Mouse (Mus musculus) kidney, adult 2 months (tissue): ENCODE results near the gene Unc5c. TPM values are rescaled to one million over a fixed set of nuclear protein-coding genes. Genes with fewer than 3 reads are reported as not detected.

ENCODE experiments used
- DNase-seq: peaks from one replicate; pipeline ENCODE4 v3.0.0; 2021
- H3K27ac ChIP-seq: fragments of 200-500 bp; 2 replicates; pipeline ENCODE4 v1.5.1; 2012; ENCODE audit warnings: low read depth, low read length, control low read depth, inconsistent platforms; ENCODE audit not compliant: insufficient read depth
- H3K27me3 ChIP-seq: fragments of 200-500 bp; replicated peaks from 2 replicates; pipeline ENCODE4 v1.6.1; 2012; ENCODE audit warnings: mild to moderate bottlenecking, moderate library complexity, low read length, inconsistent platforms; ENCODE audit not compliant: control insufficient read depth, insufficient read depth
- H3K36me3 ChIP-seq: fragments of 200-500 bp; 2 replicates; pipeline ENCODE4 v1.6.1; 2012; ENCODE audit warnings: mild to moderate bottlenecking, moderate library complexity, low read length, inconsistent platforms; ENCODE audit not compliant: control insufficient read depth, insufficient read depth
- H3K4me1 ChIP-seq: fragments of 200-500 bp; 2 replicates; pipeline ENCODE4 v1.6.1; 2011; ENCODE audit warnings: low read length; ENCODE audit not compliant: control insufficient read depth, insufficient read depth
- H3K4me3 ChIP-seq: fragments of 200-500 bp; 2 replicates; pipeline ENCODE4 v1.5.1; 2011; ENCODE audit warnings: mild to moderate bottlenecking, low read depth, low read length, control low read depth; ENCODE audit not compliant: insufficient read depth
- CTCF ChIP-seq: fragments of 200-500 bp; conservative IDR thresholded peaks from 2 replicates; pipeline ENCODE4 v1.5.1; 2011; ENCODE audit warnings: low read depth, mild to moderate bottlenecking, control low read depth, low read length, moderate library complexity, mixed read lengths; ENCODE audit not compliant: insufficient read depth, insufficient read length
- POLR2A ChIP-seq: fragments of 200-500 bp; IDR thresholded peaks from one replicate; pipeline ENCODE4 v1.6.1; 2011; ENCODE audit warnings: low read depth, low read length, control low read depth
- WGBS: fragments of 180-500 bp; shearing (Covaris S2); methylation state at CpG from one replicate; pipeline ENCODE4 v1.1.7; 2018; 5-methylcytosine and 5-hydroxymethylcytosine counted together
- polyA plus RNA-seq: library from polyadenylated mRNA; depleted of rRNA; stranded (reverse); fragments of >200 nt; gene quantifications from 2 replicates; pipeline ENCODE4 v1.2.3, GENCODE M21; 2012

Unc5c gene
- polyA plus RNA-seq, 1 experiment = 2.3 TPM

DNA sequence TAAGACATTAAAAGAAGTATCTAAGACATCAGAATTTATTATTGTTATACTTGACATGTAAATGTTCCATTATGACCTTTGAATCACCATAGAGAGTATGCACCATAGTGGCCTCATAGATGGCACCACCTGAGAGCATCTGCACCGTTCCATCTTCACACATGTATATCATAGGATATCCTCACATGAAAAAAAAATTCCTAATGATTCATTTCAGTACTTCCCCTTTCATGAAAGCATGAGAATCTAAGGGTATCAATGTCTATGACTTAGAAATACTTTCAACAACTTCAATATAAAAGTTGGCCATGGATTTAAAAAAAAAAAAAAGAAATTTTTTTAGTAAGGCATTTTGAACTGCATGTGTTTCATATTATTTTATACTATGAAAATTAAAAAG lies 25.6 kb downstream of the Unc5c start:
- Histone ChIP-seq H3K27ac (no peak overlapping the region), H3K4me3 (no peak overlapping the region), H3K27me3 (no peaks in the 10 kb centered on the region), H3K4me1 (no peaks in the 10 kb centered on the region), H3K36me3 (no peaks in the 10 kb centered on the region)
- TF ChIP-seq CTCF = no peak
- TF ChIP-seq POLR2A = no peak
- WGBS = 73% methylated on average over 1 of the region's 1 CpGs
- no peak for DNase-seq

DNA sequence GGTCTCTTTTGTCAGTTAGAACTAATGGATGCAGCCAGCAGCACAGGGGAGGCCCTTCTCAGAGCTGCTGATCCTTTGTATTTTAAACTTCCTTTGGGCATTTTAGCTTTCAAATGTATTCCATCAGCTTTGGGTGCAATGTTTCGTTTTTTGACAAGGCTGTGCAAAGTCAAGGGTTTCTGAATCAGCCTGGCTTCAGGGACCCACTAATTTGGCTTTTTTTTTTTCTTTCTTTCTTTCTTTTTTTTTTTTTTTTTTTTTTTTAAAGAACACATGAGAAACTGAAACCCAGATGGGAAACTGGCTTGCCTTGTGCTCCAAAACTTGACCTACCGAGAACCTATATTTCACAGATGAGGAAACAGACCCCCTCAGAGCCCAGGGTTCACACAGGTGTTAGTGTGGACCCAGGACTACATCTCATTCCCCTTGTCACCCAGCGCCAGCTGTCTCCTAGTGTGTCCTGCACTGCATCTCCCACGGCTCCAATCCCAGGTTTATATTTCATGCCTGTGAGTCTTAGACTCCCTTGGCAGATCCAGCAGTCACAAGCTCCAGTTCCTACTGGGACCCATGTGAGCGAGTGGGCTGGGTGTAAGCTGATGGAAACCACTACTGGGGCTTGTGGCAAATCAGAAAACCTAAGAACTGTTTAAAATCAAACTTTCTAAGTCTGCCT lies 26.4 kb downstream of the Unc5c start:
- H3K36me3 ChIP-seq = no peaks in the 10 kb centered on the region
- H3K27me3 ChIP-seq = no peaks in the 10 kb centered on the region
- 33% methylated on average over 5 of the region's 5 CpGs for WGBS
- no peak overlapping the region for H3K4me3 ChIP-seq
- no peak for TF ChIP-seq CTCF
- TF ChIP-seq POLR2A = no peak
- DNase-seq = no peak
- H3K4me1 ChIP-seq = no peaks in the 10 kb centered on the region
- H3K27ac ChIP-seq = no peak overlapping the region

DNA sequence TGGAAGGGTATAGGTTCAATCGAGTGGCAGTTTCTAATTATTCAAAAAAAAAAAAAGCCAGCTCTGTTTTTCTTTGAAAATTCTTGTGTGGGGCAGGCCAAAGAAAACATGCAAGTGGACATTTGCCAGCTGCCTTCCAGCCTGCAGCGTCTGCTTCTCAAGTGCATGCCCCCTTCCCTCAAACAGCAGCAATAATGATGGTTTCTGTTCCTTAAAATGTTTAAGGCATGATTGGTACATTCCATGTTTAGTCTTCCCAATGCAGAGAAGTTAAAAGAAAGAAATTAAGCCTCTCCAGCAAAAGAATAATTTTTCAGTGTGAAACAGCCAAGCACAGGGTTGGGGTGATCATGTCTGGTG lies 26.9 kb downstream of the Unc5c start:
- WGBS = 10% methylated on average over 2 of the region's 2 CpGs
- H3K4me3 ChIP-seq = no peak overlapping the region
- no peaks in the 10 kb centered on the region for H3K36me3 ChIP-seq
- H3K27ac ChIP-seq = no peak overlapping the region
- no peaks in the 10 kb centered on the region for H3K27me3 ChIP-seq
- TF ChIP-seq POLR2A = no peak
- H3K4me1 ChIP-seq = no peaks in the 10 kb centered on the region
- peak; percentile 51 for DNase-seq

DNA sequence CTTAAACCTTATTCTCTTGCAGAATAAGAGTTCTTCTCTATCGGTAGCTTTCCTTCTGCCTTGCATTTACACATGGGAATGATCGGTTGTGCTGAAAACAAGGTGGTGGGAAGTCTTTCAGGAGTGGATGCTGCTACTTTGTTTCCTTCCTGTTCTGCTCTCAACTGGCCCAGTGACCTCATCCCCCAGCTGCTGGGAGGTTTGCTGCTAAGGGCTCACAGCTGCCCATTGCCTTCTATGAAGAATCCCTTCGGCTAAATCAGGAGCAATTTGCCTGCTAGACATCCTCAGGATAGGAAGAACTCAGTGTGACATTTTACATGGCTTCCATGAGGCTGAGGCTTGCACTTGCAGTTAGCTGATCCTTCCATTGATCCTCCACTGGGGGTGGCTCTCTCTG lies 28.0 kb downstream of the Unc5c start:
- Histone ChIP-seq H3K27ac (no peak overlapping the region), H3K4me3 (no peak overlapping the region), H3K27me3 (no peaks in the 10 kb centered on the region), H3K4me1 (no peaks in the 10 kb centered on the region), H3K36me3 (no peaks in the 10 kb centered on the region)
- 57% methylated on average over 3 of the region's 3 CpGs for WGBS
- TF ChIP-seq CTCF = no peak
- no peak for TF ChIP-seq POLR2A
- no peak for DNase-seq

DNA sequence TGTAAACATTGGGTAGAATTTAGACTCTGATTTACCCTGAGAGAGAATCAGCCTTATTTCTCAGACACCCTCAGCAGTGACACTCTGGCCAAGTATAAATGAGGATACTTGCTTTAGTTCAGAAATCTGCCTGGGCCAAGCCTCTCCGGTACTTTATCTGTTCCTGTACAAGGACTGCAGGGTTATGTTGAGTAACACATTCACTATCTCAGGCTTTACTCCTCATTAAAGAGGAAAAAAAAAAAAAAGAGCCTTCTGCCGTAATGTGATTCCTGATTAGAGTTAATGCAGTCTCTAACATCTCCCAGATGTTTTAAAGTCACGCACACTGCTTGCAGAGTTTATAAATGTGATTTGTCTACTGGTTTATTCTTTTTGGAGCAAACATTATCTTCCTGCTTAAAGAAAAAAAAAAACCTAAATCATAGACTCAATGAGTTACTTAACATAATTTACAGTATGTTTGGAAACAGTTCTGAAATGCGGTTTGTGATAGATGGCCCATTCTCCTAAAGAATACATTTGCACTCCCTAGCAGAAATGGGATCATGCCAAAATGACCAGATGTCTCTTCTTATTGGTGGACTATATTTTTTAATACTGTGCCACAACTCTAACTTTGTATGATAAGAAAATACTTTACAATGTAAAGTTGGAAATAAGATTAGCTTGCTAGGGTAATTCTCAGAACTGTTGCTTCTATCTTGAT lies 33.5 kb downstream of the Unc5c start:
- H3K4me3 ChIP-seq = no peak overlapping the region
- no peak overlapping the region for H3K27ac ChIP-seq
- H3K27me3 ChIP-seq = no peaks in the 10 kb centered on the region
- TF ChIP-seq POLR2A (no peak), CTCF (no peak)
- DNase-seq = no peak
- no peaks in the 10 kb centered on the region for H3K36me3 ChIP-seq
- WGBS = 66% methylated on average over 4 of the region's 4 CpGs
- no peaks in the 10 kb centered on the region for H3K4me1 ChIP-seq

DNA sequence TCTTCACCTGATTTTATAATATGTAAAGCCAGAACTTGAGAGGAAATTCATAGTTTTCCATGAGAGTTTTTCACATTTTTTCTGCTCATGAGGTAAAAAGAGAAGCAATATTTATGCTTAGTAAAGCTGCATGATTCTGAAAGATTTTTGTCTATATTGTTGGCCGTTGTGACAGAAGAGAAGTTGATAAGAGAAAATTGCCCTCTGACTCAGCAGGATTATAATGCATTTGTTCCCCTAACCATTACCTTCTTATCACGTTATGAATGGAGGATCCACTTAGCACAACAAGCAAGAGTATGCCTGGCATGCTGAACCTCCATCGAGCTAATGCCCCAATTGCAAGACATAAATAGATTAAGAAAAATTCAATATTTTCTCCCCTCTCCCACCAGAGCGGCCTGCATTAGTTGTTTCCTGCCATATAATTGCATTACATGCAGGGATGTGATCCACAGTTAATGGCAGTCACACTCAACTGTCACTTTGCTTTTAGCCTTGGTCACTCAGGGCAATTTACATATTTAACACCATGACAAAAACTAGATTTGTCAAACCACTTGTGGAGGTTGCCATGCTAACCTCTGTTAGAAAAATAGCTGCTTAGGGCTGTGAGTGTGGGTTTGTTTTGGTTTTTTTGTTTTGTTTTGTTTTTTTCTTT lies 37.0 kb downstream of the Unc5c start:
- DNase-seq = no peak
- TF ChIP-seq CTCF (no peak), POLR2A (no peak)
- H3K36me3 ChIP-seq = no peaks in the 10 kb centered on the region
- H3K4me1 ChIP-seq = no peaks in the 10 kb centered on the region
- no peak overlapping the region for H3K27ac ChIP-seq
- no peaks in the 10 kb centered on the region for H3K27me3 ChIP-seq
- WGBS = 74% methylated on average over 4 of the region's 4 CpGs
- H3K4me3 ChIP-seq = no peak overlapping the region

DNA sequence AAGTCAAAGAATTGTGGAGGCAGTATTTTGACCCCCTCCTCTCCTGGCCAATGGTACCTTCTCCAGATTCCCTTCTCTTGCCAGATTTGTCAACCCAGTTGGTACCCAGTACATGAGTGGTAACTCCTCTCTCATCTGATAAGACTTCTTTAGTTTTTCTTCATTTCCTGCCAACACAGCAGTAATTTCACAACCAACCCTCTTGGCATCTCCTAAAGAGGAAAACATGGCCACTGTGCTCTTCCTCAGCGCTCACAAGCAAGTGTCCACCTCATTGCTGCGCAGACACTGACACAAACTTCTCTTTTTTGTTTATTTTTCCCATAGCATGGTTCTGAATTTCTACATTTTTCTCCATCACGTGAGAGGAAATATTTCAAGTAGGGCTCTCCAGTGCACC lies 38.3 kb downstream of the Unc5c start:
- WGBS = 87% methylated on average over 3 of the region's 3 CpGs
- TF ChIP-seq CTCF = no peak
- no peak for TF ChIP-seq POLR2A

More for the DNA sequence above, 38.3 kb downstream of the Unc5c start:
- no peaks in the 10 kb centered on the region for H3K36me3 ChIP-seq
- no peak overlapping the region for H3K27ac ChIP-seq
- DNase-seq = no peak
- H3K4me1 ChIP-seq = no peaks in the 10 kb centered on the region
- H3K4me3 ChIP-seq = no peak overlapping the region
- H3K27me3 ChIP-seq = no peaks in the 10 kb centered on the region
